15 mouse cellular contexts compared by ENCODE assay signal in the genomic region with DNA sequence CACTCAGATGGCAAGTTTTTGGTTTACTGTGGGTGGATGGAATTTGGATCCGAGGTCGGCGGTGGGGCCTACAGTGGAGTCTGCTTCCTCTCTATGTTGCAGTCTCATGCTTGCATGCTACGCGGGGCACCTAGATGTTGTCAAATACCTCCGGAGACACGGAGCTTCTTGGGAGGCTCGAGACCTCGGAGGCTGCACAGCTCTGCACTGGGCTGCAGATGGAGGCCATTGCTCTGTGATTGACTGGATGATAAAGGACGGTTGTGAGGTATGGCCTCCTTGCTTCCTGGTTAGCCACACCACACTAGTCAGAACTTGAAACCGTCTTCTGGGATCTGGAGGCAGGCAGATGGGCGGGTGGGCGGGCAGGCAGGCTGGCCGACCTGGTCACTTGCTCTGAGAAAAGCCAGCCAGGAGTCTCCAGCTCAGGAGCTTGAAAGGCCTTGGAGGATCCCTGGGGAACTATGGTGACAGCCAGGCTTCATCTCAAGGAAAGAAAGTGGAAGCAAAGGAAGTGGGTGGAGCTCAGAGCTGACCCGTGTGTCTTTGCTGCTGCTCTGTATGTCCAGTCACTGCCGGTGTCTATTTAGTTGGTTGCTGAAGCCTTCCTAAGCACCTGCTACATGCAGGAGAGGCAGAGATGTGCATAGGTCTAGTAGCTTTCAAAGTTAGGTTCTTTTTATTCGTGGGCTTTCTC.
"Had no signal": no experiment of that assay in that cellular context is flagged by ENCODE, and none has a peak within 500 bp of the region (broad histone marks: within the 10 kb centered on the region; RNA-seq: fewer than 3 reads in every experiment).

No protein-coding gene starts in this region.

- H3K27me3 ChIP-seq: limb, embryonic 13.5 days; liver, embryonic 12.5 days; liver, embryonic 15.5 days; midbrain, embryonic 13.5 days had no signal

- H3K4me1 ChIP-seq: liver, embryonic 12.5 days; liver, embryonic 15.5 days; midbrain, embryonic 13.5 days had no signal

- H3K4me3 ChIP-seq: layer of hippocampus, adult 2 months; limb, embryonic 10.5 days; limb, embryonic 13.5 days; liver, embryonic 12.5 days; liver, embryonic 15.5 days; midbrain, embryonic 13.5 days had no signal

- DNase-seq: kidney, adult 11 months; kidney, postnatal 25 days; layer of hippocampus, adult 9-11 months; liver; lung, adult 18-20 months; lung, postnatal 14 days; thymus, postnatal 25 days had no signal

- H3K36me3 ChIP-seq: limb, embryonic 10.5 days; limb, embryonic 13.5 days; liver, embryonic 12.5 days; liver, embryonic 15.5 days; midbrain, embryonic 13.5 days had no signal

- H3K27ac ChIP-seq: kidney, postnatal 0 days; layer of hippocampus, adult 2 months; limb, embryonic 10.5 days; limb, embryonic 13.5 days; liver, embryonic 12.5 days; liver, embryonic 15.5 days; macrophage; midbrain, embryonic 13.5 days had no signal
